Mouse (Mus musculus) right cerebral cortex, postnatal 14 days (tissue): Measurements from ENCODE around the gene Efhc2.

ENCODE experiments used
- DNase-seq: peaks from one replicate; pipeline ENCODE4 v3.0.0; 2022

Gene Efhc2

GRCm38 (mm10) chrX:17319126-17319583 lies at the start of gene Efhc2:
Efhc2 (minus strand) TSS chrX:17319368.
- DNase-seq, result no peak

GRCm38 (mm10) chrX:17365114-17365513 lies 45.9 kb upstream of the Efhc2 start:
- DNase-seq, result no peak

DNA sequence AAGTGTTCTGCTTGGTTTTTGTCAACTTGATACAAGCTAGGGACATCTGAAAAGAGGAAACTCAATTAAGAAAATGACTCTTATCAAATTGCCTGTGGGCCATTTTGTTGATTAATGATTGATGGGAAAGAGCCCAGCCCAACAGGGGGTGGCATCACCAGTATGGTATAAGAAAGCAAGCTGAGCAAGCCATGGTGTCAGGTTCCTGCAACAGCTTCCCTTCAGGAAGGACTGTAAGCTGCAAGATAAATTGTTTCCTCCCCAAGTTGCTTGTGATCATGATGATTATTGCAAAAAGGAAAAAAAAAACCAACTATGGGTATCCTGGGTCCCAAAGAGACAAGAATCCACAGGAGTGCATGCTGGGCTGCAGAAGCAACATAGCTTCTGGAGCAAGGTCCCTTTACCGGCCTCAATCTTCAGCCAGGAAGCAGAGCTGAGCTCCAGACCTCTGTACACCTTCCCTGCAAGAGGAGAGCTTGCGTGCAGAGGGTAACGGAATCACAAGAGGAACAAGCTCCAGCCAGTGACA lies 18.8 kb downstream of the Efhc2 start:
- no peak for DNase-seq

GRCm38 (mm10) chrX:17283899-17284298 lies 35.3 kb downstream of the Efhc2 start:
- DNase-seq, result no peak

- no peak for DNase-seq
Observed at GRCm38 (mm10) chrX:17225141-17225540, 94.0 kb downstream of the Efhc2 start.

- no peak for DNase-seq
Observed at GRCm38 (mm10) chrX:17217451-17217850, 101.7 kb downstream of the Efhc2 start.

- no peak for DNase-seq
Observed at GRCm38 (mm10) chrX:17213515-17213914, 105.7 kb downstream of the Efhc2 start.

GRCm38 (mm10) chrX:17175748-17176147 lies 143.4 kb downstream of the Efhc2 start:
- no peak for DNase-seq

- DNase-seq, result no peak
Observed at GRCm38 (mm10) chrX:17165638-17166037, 153.5 kb downstream of the Efhc2 start.
